Mouse (Mus musculus): ENCODE results near the gene Stambpl1.

The Stambpl1 gene

GRCm38 (mm10) chr19:34237746-34238145 lies 45.7 kb downstream of the Stambpl1 start:
- DNase-seq (ENCODE audit: low spot score in 2 of 2) = no peak

- DNase-seq (ENCODE audit: low spot score in 2 of 2) = no peak
These were observed 48.4 kb downstream of the Stambpl1 start for GRCm38 (mm10) chr19:34240273-34241039.

GRCm38 (mm10) chr19:34241247-34241915 lies 49.4 kb downstream of the Stambpl1 start:
- DNase-seq (ENCODE audit: low spot score in 2 of 2) = peak in 1 of 2 experiments; percentile 43

GRCm38 (mm10) chr19:34242925-34243324 lies 50.9 kb downstream of the Stambpl1 start:
- DNase-seq (ENCODE audit: low spot score in 2 of 2) = no peak

GRCm38 (mm10) chr19:34244056-34244455 lies 52.0 kb downstream of the Stambpl1 start:
- DNase-seq (ENCODE audit: low spot score in 2 of 2) = peak; percentile 60 to 78

- no peak for DNase-seq (ENCODE audit: low spot score in 2 of 2)
These were observed 56.5 kb downstream of the Stambpl1 start for GRCm38 (mm10) chr19:34248558-34248957.

- DNase-seq (ENCODE audit: low spot score in 2 of 2) = no peak
These were observed 58.6 kb downstream of the Stambpl1 start for GRCm38 (mm10) chr19:34250621-34251020.

- no peak for DNase-seq (ENCODE audit: low spot score in 2 of 2)
These were observed 59.9 kb downstream of the Stambpl1 start for GRCm38 (mm10) chr19:34251900-34252299.

GRCm38 (mm10) chr19:34252450-34252849 lies 60.4 kb downstream of the Stambpl1 start:
- DNase-seq (ENCODE audit: low spot score in 2 of 2) = no peak

- peak; percentile 30 to 31 for DNase-seq (ENCODE audit: low spot score in 2 of 2)
These were observed 62.3 kb downstream of the Stambpl1 start for GRCm38 (mm10) chr19:34254101-34254879.

- peak; percentile 15 to 29 for DNase-seq (ENCODE audit: low spot score in 2 of 2)
These were observed 63.1 kb downstream of the Stambpl1 start, which contains the start of gene Acta2 for GRCm38 (mm10) chr19:34254880-34255681. TSS of gene Acta2 (minus strand) at chr19:34255590.

- DNase-seq (ENCODE audit: low spot score in 2 of 2) = no peak
These were observed 64.1 kb downstream of the Stambpl1 start for GRCm38 (mm10) chr19:34256149-34256548.

- no peak for DNase-seq (ENCODE audit: low spot score in 2 of 2)
These were observed 64.9 kb downstream of the Stambpl1 start for GRCm38 (mm10) chr19:34256936-34257335.

- DNase-seq (ENCODE audit: low spot score in 2 of 2) = peak in 1 of 2 experiments; percentile 34
These were observed 70.4 kb downstream of the Stambpl1 start for GRCm38 (mm10) chr19:34262273-34262974.

- DNase-seq (ENCODE audit: low spot score in 2 of 2) = peak; percentile 20 to 53
These were observed 73.7 kb downstream of the Stambpl1 start for GRCm38 (mm10) chr19:34265604-34266193.

GRCm38 (mm10) chr19:34268991-34269390 lies 77.0 kb downstream of the Stambpl1 start:
- DNase-seq (ENCODE audit: low spot score in 2 of 2) = no peak

GRCm38 (mm10) chr19:34270106-34270726 lies 78.2 kb downstream of the Stambpl1 start:
- peak in 1 of 2 experiments; percentile 24 for DNase-seq (ENCODE audit: low spot score in 2 of 2)

GRCm38 (mm10) chr19:34270824-34271464 lies 78.9 kb downstream of the Stambpl1 start:
- no peak for DNase-seq (ENCODE audit: low spot score in 2 of 2)

GRCm38 (mm10) chr19:34273073-34273472 lies 81.0 kb downstream of the Stambpl1 start:
- no peak for DNase-seq (ENCODE audit: low spot score in 2 of 2)

Data from heart, adult 9 months (tissue).